Mouse (Mus musculus): ENCODE data around the gene Gm21970.

Gm21970 gene

DNA sequence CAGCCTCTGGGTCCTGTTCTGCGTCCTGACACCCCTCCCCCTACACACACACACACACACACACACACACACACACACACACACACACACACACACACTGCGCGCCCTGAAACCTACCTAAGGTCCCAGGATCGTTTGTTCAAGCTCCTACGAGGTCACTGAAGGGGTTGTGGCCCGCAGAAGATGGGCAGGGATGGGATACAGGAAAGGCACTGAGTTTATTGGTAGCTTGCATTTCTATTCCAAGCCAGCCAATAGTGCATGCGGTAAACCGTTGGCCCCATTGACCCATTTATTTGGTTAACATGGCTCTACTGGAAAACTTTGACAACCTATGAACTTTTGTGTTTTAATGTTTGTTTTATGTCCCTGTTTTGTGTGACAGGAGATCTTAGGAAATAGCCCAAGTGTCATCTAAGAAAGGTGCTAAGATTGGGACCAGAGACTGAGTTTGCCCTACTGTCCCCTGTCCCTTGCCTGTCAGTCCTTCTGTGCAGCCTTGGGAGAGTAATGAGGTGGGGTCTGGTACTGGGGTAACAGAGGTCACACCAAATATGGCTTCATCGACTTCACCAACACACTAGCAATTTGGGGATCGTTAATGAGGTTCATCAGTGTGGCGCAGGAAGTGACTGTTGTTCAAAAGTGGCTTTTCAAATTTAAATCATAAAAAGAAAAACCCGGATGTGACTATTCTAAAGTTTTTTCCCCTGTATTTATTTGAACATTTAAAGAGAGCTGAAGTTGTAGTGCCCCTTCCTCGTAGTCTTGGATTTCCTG is 17.9 kb upstream of the Gm21970 start:
- DNase-seq = peak; percentile 40

DNA sequence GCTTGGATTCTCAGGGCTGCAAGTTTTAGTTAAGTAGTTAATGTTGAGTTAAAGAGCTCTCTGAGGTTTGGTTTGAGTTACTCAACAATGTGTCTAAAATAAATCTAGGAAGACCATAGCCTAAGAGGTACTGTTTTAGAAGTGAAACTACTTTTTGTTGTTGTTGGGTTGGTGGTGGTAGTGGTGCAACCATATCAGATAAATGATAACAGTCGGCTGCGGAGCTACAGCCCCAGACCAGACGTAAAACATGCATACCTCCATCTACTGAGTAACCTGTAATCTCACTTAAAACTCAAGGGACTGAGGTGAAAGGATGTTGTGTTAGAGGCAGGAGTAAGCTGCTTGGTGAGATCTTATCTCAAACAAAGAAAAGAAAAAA is 17.3 kb upstream of the Gm21970 start:
- DNase-seq = no peak

DNA sequence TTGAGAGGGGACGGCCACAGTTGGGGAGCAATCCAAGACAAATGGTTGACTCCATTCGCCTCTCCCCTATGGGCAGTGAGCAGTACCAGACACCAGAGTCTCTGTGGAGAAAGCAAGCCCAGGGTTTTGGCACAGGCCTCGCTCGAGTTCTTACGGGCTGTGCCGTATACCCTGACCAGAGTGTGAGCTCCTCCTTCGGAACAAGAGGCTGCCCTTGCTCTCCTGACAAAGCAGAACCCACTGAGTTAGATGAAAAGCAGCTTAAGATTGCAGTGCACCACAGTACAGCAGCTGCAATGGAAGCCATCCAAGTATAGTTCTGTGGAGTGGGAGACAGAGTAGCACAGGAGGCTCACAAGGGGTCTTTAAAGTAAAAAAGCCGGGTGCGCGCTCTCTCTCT is 14.8 kb upstream of the Gm21970 start:
- no peak for DNase-seq

DNA sequence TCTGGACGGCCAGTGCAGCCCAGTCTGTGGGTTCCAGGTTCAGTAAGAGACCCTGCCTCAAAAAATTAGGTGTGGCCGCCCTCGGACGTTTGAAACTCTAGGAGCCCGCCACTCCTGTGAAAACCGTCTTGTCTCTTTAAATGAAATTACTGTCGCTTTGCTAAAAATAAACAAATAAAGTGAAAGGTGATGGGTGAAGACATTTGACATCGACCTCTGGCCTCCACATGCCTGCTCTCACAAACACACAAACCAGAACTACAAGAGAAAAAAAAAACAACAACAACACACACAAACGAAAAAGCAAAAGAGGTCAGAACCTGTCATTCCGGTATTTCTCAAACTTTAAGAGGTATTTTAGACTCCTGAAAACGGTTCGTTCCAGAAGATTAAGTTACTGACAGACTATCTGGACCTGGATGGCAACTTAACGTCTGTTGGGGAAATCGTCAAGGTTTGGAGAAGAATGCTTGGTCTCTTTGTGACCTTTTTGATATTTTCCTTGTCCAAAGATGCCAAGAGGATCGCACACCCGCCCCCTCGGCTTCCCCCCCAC is 13.0 kb upstream of the Gm21970 start:
- DNase-seq = no peak

DNA sequence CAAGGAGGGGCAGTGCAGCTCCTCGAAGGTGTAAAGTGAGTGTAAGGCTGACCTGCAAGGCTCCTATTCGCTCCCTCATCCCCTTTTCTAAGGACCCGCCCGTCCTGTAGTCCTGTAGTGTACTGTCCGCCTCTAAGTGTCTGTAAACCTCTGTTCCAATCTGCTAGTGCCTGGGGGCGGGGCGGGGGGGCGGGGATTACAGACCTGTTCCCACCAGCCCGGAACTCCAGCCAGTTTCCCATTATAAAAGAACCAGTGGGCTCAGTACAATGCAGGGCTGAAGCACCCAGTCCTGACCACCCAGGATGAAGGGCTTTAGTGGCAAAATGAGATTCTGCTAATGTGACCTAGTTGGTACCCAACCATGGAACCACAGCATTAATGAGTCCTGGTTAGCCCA is 12.5 kb upstream of the Gm21970 start:
- no peak for DNase-seq

DNA sequence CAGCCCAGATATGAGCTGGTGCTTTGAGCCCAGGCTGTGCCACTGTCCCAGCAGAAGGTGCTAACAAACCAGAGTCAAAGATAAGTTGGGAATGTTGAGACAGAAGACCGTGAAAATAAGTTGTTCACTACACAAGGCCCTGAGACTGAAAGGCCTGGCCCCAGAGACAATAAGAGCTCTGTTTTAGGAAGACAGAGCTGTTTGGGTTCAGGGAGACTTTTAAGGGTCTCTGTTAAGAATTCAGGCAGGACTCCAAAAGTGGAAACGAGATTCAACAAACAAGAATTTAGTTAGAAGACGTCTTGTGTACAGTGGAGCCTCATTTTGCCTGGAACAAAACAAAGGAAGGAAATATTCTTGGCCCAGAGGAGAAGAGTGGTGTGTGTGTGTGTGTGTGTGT is 12.1 kb upstream of the Gm21970 start:
- no peak for DNase-seq

DNA sequence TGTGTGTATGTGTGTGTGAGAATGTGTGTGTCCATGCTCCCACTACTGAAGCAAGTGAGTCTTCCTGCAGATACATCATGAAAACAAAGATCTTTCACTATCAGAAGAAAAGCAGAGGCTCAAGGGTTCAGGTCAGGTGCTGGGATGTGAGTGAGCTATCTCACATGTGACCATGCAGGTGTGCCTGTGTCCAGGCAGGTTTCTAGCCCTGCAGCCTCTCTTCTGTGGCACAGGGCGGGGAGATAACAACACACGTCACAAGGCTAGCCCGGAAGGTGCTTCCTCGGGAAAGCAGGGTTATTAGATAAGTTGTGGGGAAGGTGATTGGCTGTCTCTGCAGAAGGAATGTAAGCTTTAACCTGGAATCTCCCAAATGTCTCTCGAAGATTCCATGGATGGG is 11.4 kb upstream of the Gm21970 start:
- no peak for DNase-seq

DNA sequence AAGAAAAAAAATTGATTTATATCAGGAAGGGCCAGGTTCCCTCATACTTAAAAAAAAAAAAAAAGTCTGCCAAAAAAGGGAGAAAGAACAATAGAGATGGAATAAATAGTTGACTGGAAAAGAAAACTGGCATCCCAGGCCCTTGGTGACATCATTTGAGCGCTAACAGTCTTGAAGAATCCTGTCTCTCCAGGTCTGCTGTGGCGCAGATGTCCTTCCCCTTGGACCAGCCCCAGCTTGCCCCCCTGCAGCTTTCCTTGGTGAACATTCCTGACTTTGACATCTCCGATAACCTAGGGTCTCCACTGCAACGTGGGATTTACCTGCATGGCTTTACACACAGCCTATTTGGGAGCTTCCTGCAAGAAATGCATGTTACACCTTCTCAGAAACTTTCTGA is 9.9 kb upstream of the Gm21970 start:
- DNase-seq = no peak

DNA sequence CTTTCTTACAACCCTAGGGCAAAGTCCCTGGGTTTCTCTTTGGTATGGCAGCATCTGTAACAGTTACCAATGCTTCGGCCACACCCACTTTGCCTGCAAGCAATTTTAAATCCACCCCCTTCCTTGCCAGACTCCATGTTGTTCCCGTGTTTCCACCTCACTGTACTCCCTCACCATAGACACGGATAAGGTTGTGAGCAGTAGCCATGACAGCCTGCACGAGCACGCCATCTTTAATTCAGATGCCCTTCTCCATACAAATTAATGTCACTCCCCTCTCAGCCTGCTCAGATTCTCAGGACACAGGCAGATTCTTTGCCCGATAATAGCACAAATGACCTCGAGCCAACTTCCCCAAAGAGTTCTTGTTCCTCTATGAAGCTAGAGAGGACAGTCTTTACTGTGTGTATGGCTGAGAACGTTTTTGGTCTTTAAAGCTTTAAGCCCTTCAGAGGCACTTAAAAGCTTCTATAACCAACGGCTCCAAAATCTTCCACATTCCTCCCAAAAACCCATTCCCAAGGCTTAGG is 9.2 kb upstream of the Gm21970 start:
- DNase-seq = no peak

DNA sequence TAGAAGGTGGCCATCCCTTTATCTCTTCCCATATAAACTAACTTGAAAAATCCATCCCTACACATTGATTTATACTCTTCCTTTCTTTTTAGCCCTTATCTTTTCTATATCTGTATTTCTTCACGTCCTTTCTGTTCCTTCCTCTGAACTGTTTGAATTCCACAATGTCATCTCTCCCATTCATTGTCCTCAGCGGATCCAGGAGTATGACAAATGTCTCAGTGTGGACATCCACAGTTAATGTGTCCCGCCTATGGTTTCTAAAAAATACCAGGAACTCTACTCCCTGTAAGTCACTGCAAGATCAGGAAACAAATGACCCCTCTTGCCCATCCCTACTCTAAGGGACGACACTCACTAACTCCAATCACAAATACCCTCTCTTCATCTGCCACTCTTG is 7.3 kb upstream of the Gm21970 start:
- DNase-seq = no peak

DNA sequence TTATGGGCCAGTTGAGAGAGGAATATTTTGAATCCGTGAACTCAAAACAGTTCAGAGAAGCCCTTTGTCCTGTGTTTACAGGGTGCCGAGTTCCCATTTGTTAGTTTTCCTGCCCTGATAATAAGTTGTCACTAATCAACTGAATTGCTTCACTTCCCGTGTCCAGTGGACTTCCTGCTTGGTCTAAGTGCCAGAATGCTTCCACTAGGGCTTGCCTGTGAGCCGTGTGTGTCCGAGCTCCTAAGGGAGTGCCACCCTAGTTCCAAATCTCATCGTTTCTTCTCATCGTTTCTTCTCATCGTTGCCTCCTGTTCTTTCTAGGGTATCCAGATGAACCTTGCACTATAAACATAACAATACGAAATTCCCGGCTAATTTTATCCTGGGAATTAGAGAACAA is 5.9 kb upstream of the Gm21970 start:
- DNase-seq = no peak

DNA sequence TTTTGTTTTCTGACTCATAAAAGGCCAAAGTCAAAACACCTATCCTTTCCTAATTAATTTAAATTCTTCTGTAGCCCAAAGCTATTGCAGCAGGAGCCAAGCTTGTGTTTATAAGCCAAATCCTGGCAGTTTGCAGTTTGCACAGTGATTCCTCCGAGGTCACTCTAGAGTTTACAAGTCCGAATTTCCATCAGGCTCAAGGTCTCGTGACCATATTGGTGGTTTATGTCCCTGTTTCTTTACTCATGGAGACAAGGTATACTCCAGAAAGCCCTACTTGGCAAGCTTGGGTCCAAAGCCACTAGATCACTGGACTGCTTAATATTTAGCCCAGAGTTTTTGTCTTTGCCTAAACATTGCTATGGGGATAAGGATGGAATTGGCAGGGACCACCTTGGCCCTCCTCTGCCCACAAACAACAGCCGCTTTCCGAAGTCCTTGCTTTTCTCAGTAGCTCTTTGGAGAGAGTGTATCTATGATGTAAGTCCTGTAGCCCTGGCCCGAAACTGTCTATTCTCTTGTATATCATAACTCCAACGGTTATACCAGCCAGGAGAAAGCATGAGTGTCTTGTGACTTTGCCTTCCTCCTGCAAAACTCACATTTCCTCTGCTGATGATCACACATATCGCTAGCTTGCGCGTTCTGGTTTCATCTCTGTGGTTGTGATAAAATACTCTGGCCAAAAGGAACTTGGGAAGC is 5.0 kb upstream of the Gm21970 start:
- no peak for DNase-seq

DNA sequence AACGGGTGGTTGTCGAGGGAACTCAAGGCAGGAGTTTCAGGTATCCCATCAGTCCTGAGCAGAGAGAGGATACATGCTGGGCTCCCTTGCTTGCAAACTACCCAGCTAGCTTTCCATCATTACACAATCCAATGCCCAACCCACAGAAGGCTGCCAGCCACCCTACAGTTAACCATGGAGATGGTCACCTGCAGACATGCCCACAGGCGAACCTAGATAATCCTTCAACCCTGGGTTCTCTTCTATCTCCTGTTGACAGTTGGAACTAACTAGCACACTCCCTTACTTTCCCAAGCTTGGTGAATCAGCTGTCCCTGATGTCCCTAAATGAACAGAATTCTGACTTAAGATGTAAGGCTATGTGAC is 4.4 kb upstream of the Gm21970 start:
- no peak for DNase-seq

DNA sequence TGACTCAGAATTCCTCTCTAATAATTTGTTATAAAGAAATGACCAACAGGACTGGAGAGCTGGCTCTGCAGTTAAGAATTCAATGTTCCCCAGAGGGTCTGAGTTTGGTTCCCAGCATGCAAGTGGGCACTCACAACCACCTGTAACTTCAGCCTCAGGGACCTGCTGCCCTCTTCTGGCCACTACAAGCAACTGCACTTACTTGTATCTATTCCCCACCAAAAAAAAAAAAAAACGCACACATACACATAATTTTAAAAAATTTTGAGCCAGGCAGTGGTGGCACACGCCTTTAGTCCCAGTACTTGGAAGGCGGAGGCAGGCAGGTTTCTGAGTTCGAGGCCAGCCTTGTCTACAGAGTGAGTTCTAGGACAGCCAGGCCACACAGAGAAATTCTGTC is 1.4 kb upstream of the Gm21970 start:
- no peak for DNase-seq

DNA sequence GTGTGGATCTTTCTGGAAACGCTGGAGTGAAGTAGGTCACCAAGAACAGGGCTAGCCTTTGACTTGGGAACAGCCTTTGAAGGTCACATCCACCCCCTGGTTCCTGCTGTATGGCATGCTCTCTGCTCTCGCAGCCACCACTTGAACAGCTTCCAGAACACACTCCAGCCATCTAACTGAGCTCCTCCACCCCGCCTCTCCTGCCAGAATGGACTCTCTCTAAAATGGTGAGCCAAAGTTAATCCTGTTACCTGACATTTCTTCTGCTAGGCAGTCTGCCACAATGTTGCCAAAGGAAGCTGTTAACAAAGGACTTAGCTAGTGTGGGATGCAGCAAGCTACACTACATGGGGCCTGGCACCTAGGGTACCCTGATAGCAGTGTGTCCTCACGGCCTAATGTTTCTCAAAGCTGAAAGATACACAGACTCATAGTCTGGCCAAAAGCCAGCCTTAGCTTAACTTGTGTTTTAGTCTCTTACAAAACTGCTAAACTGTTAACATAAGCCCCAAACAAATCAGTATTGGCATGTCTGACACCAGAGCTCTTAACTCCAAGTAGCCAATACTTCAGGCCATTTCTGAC is 3.4 kb downstream of the Gm21970 start:
- no peak for DNase-seq

DNA sequence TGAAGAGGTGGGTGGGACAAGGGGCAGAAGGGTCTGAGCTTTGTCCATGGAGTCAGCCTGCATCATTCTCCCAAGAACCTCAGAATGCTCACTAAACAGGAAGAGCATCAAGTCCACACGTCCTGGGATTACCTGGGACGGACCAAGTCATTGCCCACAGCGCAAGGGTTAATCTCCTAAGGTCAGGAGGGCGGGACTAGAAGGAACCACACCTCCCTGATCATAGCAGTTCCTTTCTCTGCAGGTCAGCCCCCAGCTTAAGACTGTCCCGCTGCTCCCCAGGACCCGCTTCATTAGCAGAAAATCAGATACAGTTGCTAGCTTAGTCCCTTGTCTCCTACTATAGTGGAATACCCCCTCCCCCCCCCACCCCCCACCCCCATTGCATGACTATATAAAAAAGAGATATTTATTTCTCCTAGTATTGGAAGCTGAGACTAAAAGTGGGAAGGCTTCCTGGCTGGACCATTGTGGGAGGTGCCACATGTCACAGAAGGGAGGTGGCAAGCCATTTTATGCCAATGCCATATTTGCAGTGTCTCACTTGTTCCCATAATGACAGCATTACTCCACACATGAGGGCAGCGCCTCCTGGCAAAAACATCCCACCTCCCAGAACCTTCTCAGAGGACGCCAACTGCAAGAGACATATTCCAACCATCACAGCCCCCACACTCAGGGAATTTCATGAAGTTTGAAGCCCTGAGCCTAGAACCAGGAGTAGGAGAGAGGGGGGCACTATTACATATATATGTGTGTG is 4.3 kb downstream of the Gm21970 start:
- no peak for DNase-seq

DNA sequence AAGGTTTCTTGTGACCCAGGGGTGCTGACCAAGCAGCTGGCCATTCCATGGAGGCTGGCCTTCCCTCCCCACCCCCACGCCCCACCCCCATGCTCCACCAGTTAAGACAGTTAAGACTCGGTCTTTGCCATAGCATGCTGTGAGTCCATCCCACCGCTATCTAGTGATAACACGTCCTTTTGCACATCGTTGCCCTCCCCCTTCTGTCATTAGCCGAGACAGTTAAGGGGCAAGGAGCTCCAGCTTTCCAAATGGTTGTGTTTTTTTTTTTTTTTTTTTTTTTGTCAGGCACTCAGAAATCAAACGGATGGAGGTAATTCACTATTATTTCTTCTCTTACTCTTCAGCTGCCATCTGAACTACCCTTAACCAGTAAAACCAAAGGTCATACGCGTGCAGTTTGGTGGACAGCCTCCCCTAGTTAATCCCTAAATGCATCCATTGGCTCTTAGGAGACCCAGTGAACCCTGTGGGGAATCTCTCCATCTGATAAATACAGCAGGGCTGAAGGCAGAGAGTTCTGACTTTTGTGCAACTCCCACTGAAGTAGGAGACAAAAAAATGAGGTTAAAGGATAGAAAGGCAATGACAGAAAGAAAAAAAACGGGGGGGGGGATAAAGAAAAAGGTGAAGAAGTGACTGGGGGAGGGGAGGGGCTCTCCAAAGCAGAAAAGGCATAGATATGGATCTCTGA is 5.5 kb downstream of the Gm21970 start:
- no peak for DNase-seq

DNA sequence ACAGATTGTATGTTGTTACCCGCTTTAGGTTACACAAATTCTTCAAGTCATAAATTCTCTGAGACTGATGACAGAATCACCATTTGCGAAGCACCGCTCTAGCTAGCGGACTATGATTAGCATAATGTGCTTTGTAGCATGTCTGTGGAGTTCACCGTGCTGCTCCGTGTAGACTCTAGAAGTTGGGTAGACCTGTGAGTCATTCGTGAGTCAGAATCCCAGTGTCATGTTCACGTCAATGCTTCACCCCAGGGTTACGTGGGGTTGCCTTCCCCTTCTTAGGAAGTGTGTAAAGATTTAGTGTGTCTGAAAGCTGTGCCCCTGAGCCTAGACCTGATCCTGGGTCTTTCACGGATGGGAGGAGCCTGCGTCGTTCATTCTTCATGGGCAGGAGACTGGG is 6.5 kb downstream of the Gm21970 start:
- DNase-seq = no peak

DNA sequence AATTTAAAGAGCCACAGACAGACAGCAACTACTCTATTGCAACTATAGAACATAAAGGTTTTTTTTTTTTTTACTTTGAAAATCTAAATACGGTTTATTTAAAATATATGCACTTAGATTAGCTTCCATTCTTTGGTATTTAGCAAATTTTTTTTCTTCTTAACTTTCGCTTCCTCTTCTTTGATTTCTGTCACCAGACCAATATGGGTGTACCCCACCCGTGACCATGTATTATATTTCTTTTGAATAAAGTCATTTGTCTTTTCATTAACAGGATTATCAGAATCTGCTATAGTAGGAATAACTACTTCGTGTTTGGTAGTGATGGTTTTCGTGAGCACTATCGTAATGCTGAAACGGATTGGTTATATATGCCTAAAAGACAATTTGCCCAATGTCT is 7.4 kb downstream of the Gm21970 start:
- DNase-seq = no peak

DNA sequence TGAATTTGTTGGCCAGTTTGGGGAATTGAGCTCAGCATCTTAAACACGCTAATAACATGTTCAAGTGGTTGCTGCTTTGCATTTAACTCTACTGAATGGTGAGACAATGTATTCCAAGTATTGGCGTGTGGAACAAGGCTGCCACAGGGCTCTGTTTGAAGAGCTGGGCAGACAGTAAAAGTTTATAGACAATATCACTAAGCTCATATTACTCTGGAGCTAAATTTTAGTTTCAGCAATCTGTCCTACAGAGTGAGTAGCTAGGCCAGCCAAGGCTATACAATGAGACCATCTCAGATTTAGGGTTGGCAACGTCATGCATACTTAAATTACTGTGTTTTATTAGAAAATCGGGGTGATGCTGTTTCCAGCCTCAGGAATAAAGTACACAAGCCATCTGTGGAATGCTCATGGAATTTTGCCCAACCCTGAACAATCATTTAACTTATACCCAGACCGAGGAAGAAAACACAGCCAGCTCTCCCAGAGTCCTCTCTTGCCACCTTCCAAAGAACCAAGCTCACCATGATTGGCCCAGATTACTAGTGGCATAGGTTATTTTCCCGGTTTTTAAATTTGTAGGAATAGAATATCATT is 10.1 kb downstream of the Gm21970 start:
- DNase-seq = no peak

DNA sequence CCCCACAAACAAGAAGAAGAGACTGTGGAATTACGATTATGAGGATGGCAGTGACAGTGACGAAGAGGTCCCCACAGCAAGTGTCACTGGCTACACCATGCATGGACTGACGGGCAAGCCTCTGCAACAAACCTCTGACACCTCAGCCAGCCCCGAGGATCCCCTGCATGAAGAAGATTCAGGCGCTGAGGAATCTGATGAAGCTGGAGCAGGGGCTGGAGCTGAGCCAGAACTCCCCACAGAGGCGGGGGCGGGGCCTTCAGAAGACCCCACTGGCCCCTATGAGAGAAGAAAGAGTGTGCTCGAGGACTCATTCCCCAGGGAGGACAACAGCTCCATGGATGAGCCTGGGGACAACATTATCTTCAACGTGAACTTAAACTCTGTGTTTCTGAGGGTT is 12.3 kb downstream of the Gm21970 start:
- no peak for DNase-seq

DNA sequence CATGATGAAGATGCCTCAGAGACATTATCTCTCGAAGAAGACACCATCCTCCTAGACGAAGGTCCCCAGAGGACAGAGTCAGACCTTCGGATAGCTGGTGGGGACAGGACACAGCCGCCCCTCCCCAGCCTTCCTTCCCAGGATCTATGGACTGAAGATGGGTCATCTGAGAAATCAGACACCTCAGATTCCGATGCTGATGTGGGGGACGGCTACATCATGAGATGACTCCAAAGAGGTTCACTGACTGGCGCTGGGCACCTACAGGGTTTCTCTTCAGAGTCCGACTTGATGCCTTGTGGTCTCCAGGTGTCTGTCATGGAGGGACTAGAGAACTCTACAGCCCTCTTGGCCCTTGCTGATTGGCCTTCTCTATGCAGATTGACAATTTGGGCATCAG is 12.7 kb downstream of the Gm21970 start:
- no peak for DNase-seq

Data from thymus, postnatal 25 days (tissue).